Mouse (Mus musculus): ENCODE data around the gene Elk4.

GRCm38 (mm10) chr1:131969825-131970224, 37.6 kb upstream of the Elk4 start:
- TF ChIP-seq CTCF (IDR thresholded peaks at IDR 0.05; ENCODE audit: control insufficient read depth, insufficient read depth, insufficient replicate concordance, low read depth, low read length) (no peak), POLR2A (IDR thresholded peaks at IDR 0.05; ENCODE audit: control insufficient read depth, low read depth, low read length) (no peak)
